Mouse (Mus musculus) forebrain, embryonic 11.5 days (tissue): Measurements from ENCODE around the gene Arv1. TPM values are rescaled to one million over a fixed set of nuclear protein-coding genes. Genes with fewer than 3 reads are reported as not detected.

ENCODE experiments used
- polyA plus RNA-seq: library from polyadenylated mRNA; unstranded; fragments of >200 nt; fragmentation: Nextera tagmentation; extraction: Ambion mirVana; gene quantifications from 2 replicates; pipeline ENCODE4 v1.2.1, GENCODE M21; 2014

Gene Arv1
- polyA plus RNA-seq, 1 experiment from 2014 or later: 38.2 TPM

Other genes with a start within 250 kb of the Arv1 start
- gene Cog2, start 201.4 kb upstream of the Arv1 start, polyA plus RNA-seq: 41.4 and 44.7 TPM in 2 replicates
- not detected in 2 replicates for gene Agt, start 152.4 kb upstream of the Arv1 start, polyA plus RNA-seq
- 0.15 TPM in 1 of 2 replicates, not detected in the other for gene Capn9, start 146.0 kb upstream of the Arv1 start, polyA plus RNA-seq
- gene 2310022B05Rik, start 58.8 kb upstream of the Arv1 start, polyA plus RNA-seq: 23.5 and 26.6 TPM in 2 replicates
- gene Ttc13, start 156 bp upstream of the Arv1 start, polyA plus RNA-seq: 60.3 and 63.2 TPM in 2 replicates
- 1.2 and 1.4 TPM in 2 replicates for gene Fam89a, start 29.7 kb downstream of the Arv1 start, polyA plus RNA-seq
- 2.2 and 2.7 TPM in 2 replicates for gene Trim67, start 71.0 kb downstream of the Arv1 start, polyA plus RNA-seq
- gene Gnpat, start 140.9 kb downstream of the Arv1 start, polyA plus RNA-seq: 153 TPM in 2 replicates
- gene 2810004N23Rik, start 141.0 kb downstream of the Arv1 start, polyA plus RNA-seq: 56.7 and 59.1 TPM in 2 replicates
- 10.3 and 11.6 TPM in 2 replicates for gene Exoc8, start 175.6 kb downstream of the Arv1 start, polyA plus RNA-seq
- 11.1 and 12.3 TPM in 2 replicates for gene Sprtn, start 175.7 kb downstream of the Arv1 start, polyA plus RNA-seq
- 20.7 and 22.2 TPM in 2 replicates for gene Egln1, start 227.2 kb downstream of the Arv1 start, polyA plus RNA-seq